Mouse (Mus musculus) MEL (cell line): Measurements from ENCODE around the gene Gk2. TPM values are rescaled to one million over a fixed set of nuclear protein-coding genes. Genes with fewer than 3 reads are reported as not detected.

ENCODE experiments used
- DNase-seq: peaks from one replicate; pipeline ENCODE4 v3.0.0; 2011; ENCODE audit warnings: low read depth, low spot score
- H3K27ac ChIP-seq: 2 replicates; pipeline ENCODE4 v1.5.1; 2012; ENCODE audit warnings: low read depth, mild to moderate bottlenecking, control low read depth, low read length, moderate library complexity; ENCODE audit not compliant: control insufficient read depth
- H3K27me3 ChIP-seq, 2 experiments: fragments of 150-350 bp in 1 of 2; sonication (generic) in 1 of 2; 2 replicates each; pipeline ENCODE4 v1.6.1; 2012; ENCODE audit warnings: low read length in 2 of 2, mild to moderate bottlenecking in 2 of 2, improper control_type of control experiment in 1 of 2, moderate library complexity in 1 of 2; ENCODE audit not compliant: insufficient read depth in 2 of 2, control insufficient read depth in 1 of 2
- H3K36me3 ChIP-seq, 2 experiments: 2 replicates each; pipeline ENCODE4 v1.6.1; 2012 to 2014; ENCODE audit warnings: low read length in 2 of 2, improper control_type of control experiment in 1 of 2, inconsistent platforms in 1 of 2, mild to moderate bottlenecking in 1 of 2; ENCODE audit not compliant: insufficient read depth in 2 of 2, control insufficient read depth in 1 of 2
- H3K4me1 ChIP-seq, 2 experiments: fragments of 150-350 bp in 1 of 2; sonication (generic) in 1 of 2; 2 replicates each; pipeline ENCODE4 v1.6.1; 2012; ENCODE audit warnings: low read length in 2 of 2, improper control_type of control experiment in 1 of 2, mild to moderate bottlenecking in 1 of 2; ENCODE audit not compliant: insufficient read depth in 2 of 2, control insufficient read depth in 1 of 2
- H3K4me3 ChIP-seq, 2 experiments: fragments of 150-350 bp in 1 of 2; sonication (generic) in 1 of 2; 2 replicates each; pipeline ENCODE4 v1.5.1; 2012; ENCODE audit warnings: low read depth in 2 of 2, low read length in 2 of 2, mild to moderate bottlenecking in 2 of 2, moderate library complexity in 2 of 2, control low read depth in 1 of 2, improper control_type of control experiment in 1 of 2; ENCODE audit not compliant: control insufficient read depth in 1 of 2, insufficient read depth in 1 of 2
- H3K79me2 ChIP-seq: 2 replicates; pipeline ENCODE4 v1.6.1; 2012; ENCODE audit warnings: mild to moderate bottlenecking, low read length, moderate library complexity; ENCODE audit not compliant: control insufficient read depth, poor library complexity, insufficient read depth
- H3K9ac ChIP-seq: 2 replicates; pipeline ENCODE4 v1.6.1; 2012; ENCODE audit warnings: low read depth, mild to moderate bottlenecking, control low read depth, low read length, moderate library complexity; ENCODE audit not compliant: control insufficient read depth, poor library complexity, severe bottlenecking
- H3K9me3 ChIP-seq: fragments of 150-350 bp; sonication (generic); replicated peaks from 2 replicates; pipeline ENCODE4 v1.6.1; 2012; ENCODE audit warnings: mild to moderate bottlenecking, low read length, improper control_type of control experiment, moderate library complexity; ENCODE audit not compliant: insufficient read depth
- BHLHE40 ChIP-seq: IDR thresholded peaks from 2 replicates; pipeline ENCODE4 v1.6.1; 2012; ENCODE audit warnings: low read depth, mild to moderate bottlenecking, inconsistent platforms, low read length, improper control_type of control experiment, borderline replicate concordance
- CTCF ChIP-seq, 3 experiments: IDR thresholded peaks in 2 of 3; conservative IDR thresholded peaks in 1 of 3; 2 replicates each; pipeline ENCODE4 v1.5.1; 2011 to 2012; ENCODE audit warnings: low read length in 3 of 3, low read depth in 2 of 3, mild to moderate bottlenecking in 2 of 3, improper control_type of control experiment in 1 of 3, inconsistent platforms in 1 of 3, mixed read lengths in 1 of 3, moderate library complexity in 1 of 3; ENCODE audit not compliant: control insufficient read depth in 1 of 3, insufficient read depth in 1 of 3, poor library complexity in 1 of 3, severe bottlenecking in 1 of 3
- ELF1 ChIP-seq: IDR thresholded peaks from 2 replicates; pipeline ENCODE4 v1.6.1; 2014; ENCODE audit warnings: low read depth, mild to moderate bottlenecking, inconsistent platforms, low read length, improper control_type of control experiment, moderate library complexity
- EP300 ChIP-seq, 2 experiments: IDR thresholded peaks; 2 replicates each; pipeline ENCODE4 v1.6.1; 2011; ENCODE audit warnings: improper control_type of control experiment in 2 of 2, low read length in 2 of 2, low read depth in 1 of 2, mild to moderate bottlenecking in 1 of 2
- GATA1 ChIP-seq: IDR thresholded peaks from 2 replicates; pipeline ENCODE4 v1.6.1; 2011; ENCODE audit warnings: low read depth, low read length, improper control_type of control experiment
- HCFC1 ChIP-seq: IDR thresholded peaks from 2 replicates; pipeline ENCODE4 v1.6.1; 2012; ENCODE audit warnings: low read depth, mild to moderate bottlenecking, inconsistent platforms, low read length, improper control_type of control experiment, moderate library complexity
- JUND ChIP-seq: IDR thresholded peaks from 2 replicates; pipeline ENCODE4 v1.6.1; 2011; ENCODE audit warnings: low read depth, mild to moderate bottlenecking, improper control_type of control experiment, low read length
- KAT2A ChIP-seq: conservative IDR thresholded peaks from 2 replicates; pipeline ENCODE4 v1.6.1; 2012; ENCODE audit warnings: low read depth, low read length, improper control_type of control experiment, inconsistent platforms
- MAFK ChIP-seq: IDR thresholded peaks from 2 replicates; pipeline ENCODE4 v1.6.1; 2011; ENCODE audit warnings: low read depth, mild to moderate bottlenecking, low read length, improper control_type of control experiment, borderline replicate concordance
- MAX ChIP-seq: IDR thresholded peaks from 2 replicates; pipeline ENCODE4 v1.6.1; 2011; ENCODE audit warnings: low read length, improper control_type of control experiment
- MAZ ChIP-seq: IDR thresholded peaks from 2 replicates; pipeline ENCODE4 v1.6.1; 2012; ENCODE audit warnings: low read depth, mild to moderate bottlenecking, inconsistent platforms, low read length, improper control_type of control experiment
- MEF2A ChIP-seq: IDR thresholded peaks from 2 replicates; pipeline ENCODE4 v1.6.1; 2014; ENCODE audit warnings: low read depth, mild to moderate bottlenecking, inconsistent platforms, low read length, improper control_type of control experiment; ENCODE audit not compliant: poor library complexity, insufficient replicate concordance, severe bottlenecking; ENCODE audit errors: extremely low read depth
- MYB ChIP-seq: IDR thresholded peaks from 2 replicates; pipeline ENCODE4 v1.6.1; 2011; ENCODE audit warnings: mild to moderate bottlenecking, low read depth, low read length, improper control_type of control experiment
- MYC ChIP-seq: IDR thresholded peaks from 2 replicates; pipeline ENCODE4 v1.6.1; 2011; ENCODE audit warnings: low read depth, mild to moderate bottlenecking, low read length, improper control_type of control experiment, moderate library complexity
- POLR2A ChIP-seq, 2 experiments: IDR thresholded peaks; 2 replicates each; pipeline ENCODE4 v1.6.1; 2011 to 2012; ENCODE audit warnings: low read length in 2 of 2, mild to moderate bottlenecking in 2 of 2, control low read depth in 1 of 2, improper control_type of control experiment in 1 of 2, low read depth in 1 of 2, moderate library complexity in 1 of 2; ENCODE audit not compliant: control insufficient read depth in 1 of 2, insufficient read depth in 1 of 2, poor library complexity in 1 of 2
- POLR2AphosphoS5 ChIP-seq: IDR thresholded peaks from 2 replicates; pipeline ENCODE4 v1.6.1; 2012; ENCODE audit warnings: low read depth, borderline replicate concordance, mild to moderate bottlenecking, inconsistent platforms, low read length, moderate library complexity, mixed read lengths
- RAD21 ChIP-seq: IDR thresholded peaks from 2 replicates; pipeline ENCODE4 v1.6.1; 2011; ENCODE audit warnings: mild to moderate bottlenecking, low read depth, low read length, improper control_type of control experiment
- SIN3A ChIP-seq: IDR thresholded peaks from 2 replicates; pipeline ENCODE4 v1.6.1; 2012; ENCODE audit warnings: low read length, improper control_type of control experiment, inconsistent platforms
- TAL1 ChIP-seq: IDR thresholded peaks from 2 replicates; pipeline ENCODE4 v1.6.1; 2012; ENCODE audit warnings: mild to moderate bottlenecking, inconsistent platforms, low read length, moderate library complexity, mixed read lengths
- TBP ChIP-seq: IDR thresholded peaks from 2 replicates; pipeline ENCODE4 v1.8.0; 2011; ENCODE audit warnings: low read depth, low read length, improper control_type of control experiment
- TCF12 ChIP-seq: IDR thresholded peaks from 2 replicates; pipeline ENCODE4 v1.6.1; 2014; ENCODE audit warnings: low read depth, mild to moderate bottlenecking, inconsistent platforms, low read length, improper control_type of control experiment, moderate library complexity
- USF1 ChIP-seq: IDR thresholded peaks from 2 replicates; pipeline ENCODE4 v1.6.1; 2014; ENCODE audit warnings: low read depth, mild to moderate bottlenecking, inconsistent platforms, low read length, improper control_type of control experiment, moderate library complexity
- ZC3H11A ChIP-seq: IDR thresholded peaks from 2 replicates; pipeline ENCODE4 v1.6.1; 2012; ENCODE audit warnings: low read depth, mild to moderate bottlenecking, inconsistent platforms, low read length, improper control_type of control experiment
- ZKSCAN1 ChIP-seq: IDR thresholded peaks from 2 replicates; pipeline ENCODE4 v1.6.1; 2012; ENCODE audit warnings: low read depth, mild to moderate bottlenecking, inconsistent platforms, low read length, improper control_type of control experiment, moderate library complexity
- ZMIZ1 ChIP-seq: IDR thresholded peaks from 2 replicates; pipeline ENCODE4 v1.6.1; 2012; ENCODE audit warnings: low read depth, mild to moderate bottlenecking, inconsistent platforms, low read length, improper control_type of control experiment, moderate library complexity
- polyA plus RNA-seq, 2 experiments: library from polyadenylated mRNA; stranded (reverse) in 1 of 2; unstranded in 1 of 2; fragments of >175 nt in 1 of 2; fragments of >200 nt in 1 of 2; gene quantifications; 2 replicates each; pipeline versions ENCODE4 v1.2.1 to v1.2.4; 2012; ENCODE audit warnings: low replicate concordance in 2 of 2, low read depth in 1 of 2; ENCODE audit not compliant: insufficient read length in 2 of 2, insufficient read depth in 1 of 2, missing spikeins in 1 of 2
- total RNA-seq: library from RNA; depleted of rRNA; stranded (reverse); fragments of 300-350 nt; gene quantifications from 2 replicates; pipeline ENCODE4 v1.2.3, GENCODE M21; 2012

The Gk2 gene
- total and polyA plus RNA-seq, 3 experiments: not detected

GRCm38 (mm10) chr5:97413716-97414115, 43.1 kb downstream of the Gk2 start:
- no peaks in the 10 kb centered on the region for H3K79me2 ChIP-seq
- H3K9me3 ChIP-seq: no peaks in the 10 kb centered on the region; the same call in 1 of the 2 replicates
- H3K9ac ChIP-seq: no peak overlapping the region
- TF ChIP-seq TCF12 (no peak), POLR2A (IDR thresholded peaks at IDR 0.05; ENCODE audit: control insufficient read depth in 1 of 2, insufficient read depth in 1 of 2, low read depth in 1 of 2, low read length in 2 of 2, poor library complexity in 1 of 2) (no peak), USF1 (no peak), HCFC1 (no peak), POLR2AphosphoS5 (no peak), EP300 (IDR thresholded peaks at IDR 0.05; ENCODE audit: low read depth in 1 of 2, low read length in 2 of 2) (no peak), JUND (no peak), MAX (no peak), SIN3A (no peak), ZKSCAN1 (no peak), BHLHE40 (no peak), TAL1 (no peak), MYC (no peak), ZC3H11A (no peak), MYB (no peak), MEF2A (no peak)
- no peak overlapping the region for H3K27ac ChIP-seq
- no peaks in the 10 kb centered on the region for H3K36me3 ChIP-seq
- no peaks in the 10 kb centered on the region for H3K27me3 ChIP-seq
- H3K4me1 ChIP-seq: no peaks in the 10 kb centered on the region
- no peak overlapping the region for H3K4me3 ChIP-seq
- no peak for DNase-seq

GRCm38 (mm10) chr5:97410190-97410589, 46.6 kb downstream of the Gk2 start:
- no peak overlapping the region for H3K4me3 ChIP-seq

More at GRCm38 (mm10) chr5:97410190-97410589, 46.6 kb downstream of the Gk2 start:
- H3K4me1 ChIP-seq: no peaks in the 10 kb centered on the region
- H3K9me3 ChIP-seq: no peaks in the 10 kb centered on the region; the same call in 1 of the 2 replicates
- no peaks in the 10 kb centered on the region for H3K27me3 ChIP-seq
- DNase-seq: no peak
- no peaks in the 10 kb centered on the region for H3K79me2 ChIP-seq
- H3K36me3 ChIP-seq: no peaks in the 10 kb centered on the region
- H3K9ac ChIP-seq: no peak overlapping the region
- TF ChIP-seq MYC: no peak
- no peak for TF ChIP-seq KAT2A
- no peak for TF ChIP-seq GATA1
- no peak for TF ChIP-seq MEF2A
- no peak for TF ChIP-seq JUND
- no peak for TF ChIP-seq MAZ
- no peak for TF ChIP-seq ELF1
- no peak for TF ChIP-seq ZMIZ1
- no peak for TF ChIP-seq TBP
- no peak for TF ChIP-seq RAD21
- no peak for TF ChIP-seq SIN3A
- TF ChIP-seq CTCF (IDR thresholded peaks at IDR 0.05 in 2 of 3, conservative IDR thresholded peaks at IDR 0.05 in 1 of 3; ENCODE audit: control insufficient read depth in 1 of 3, insufficient read depth in 1 of 3, low read depth in 2 of 3, low read length in 3 of 3, poor library complexity in 1 of 3, severe bottlenecking in 1 of 3): no peak
- no peak for TF ChIP-seq MAFK
- H3K27ac ChIP-seq: no peak overlapping the region
